Mouse (Mus musculus): ENCODE data around the gene Gm44973. TPM values are rescaled to one million over a fixed set of nuclear protein-coding genes. Genes with fewer than 3 reads are reported as not detected.
"Not testable (repeated sequence)": the region's sequence is repeated elsewhere in the genome, so short reads cannot be mapped to it uniquely, and the experiment has no call there.

The Gm44973 gene
- polyA plus RNA-seq, 1 experiment from 2014 or later, result 3.6 TPM

- Histone ChIP-seq H3K4me2 (ENCODE audit: low read depth, low read length) (peak within 1 kb of the TSS; percentile 68), H3K4me3 (ENCODE audit: low read length) (peak within 1 kb of the TSS; percentile 76), H3K36me3 (ENCODE audit: control insufficient read depth, insufficient read depth, low read length) (peaks cover 33% of the 10 kb centered on the region), H3K9ac (ENCODE audit: low read depth, low read length) (peak within 1 kb of the TSS; percentile 90), H3K27me3 (replicated peaks; ENCODE audit: control insufficient read depth, insufficient read depth, low read length) (no peaks in the 10 kb centered on the region), H3K9me3 (ENCODE audit: control insufficient read depth, low read length) (peaks cover 2% of the 10 kb centered on the region; the same call in 1 of the 2 replicates), H3K27ac (ENCODE audit: low read length) (peak within 1 kb of the TSS; percentile 99), H3K4me1 (ENCODE audit: control insufficient read depth, insufficient read depth, low read length) (peaks cover 9% of the 10 kb centered on the region)
- peak; percentile 82 for ATAC-seq
- under 1% methylated on average over 42 of the region's 42 CpGs for WGBS
These were observed 812 bp upstream of the Gm44973 start, which contains the start of the genes Zfp524 and Fiz1 for GRCm38 (mm10) chr7:5014251-5015117. Zfp524 (plus strand) TSS chr7:5014415. Fiz1 (minus strand) TSS chr7:5014697.

GRCm38 (mm10) chr7:5016057-5016456 is 761 bp downstream of the Gm44973 start:
- Histone ChIP-seq H3K27me3 (replicated peaks; ENCODE audit: control insufficient read depth, insufficient read depth, low read length) (no peaks in the 10 kb centered on the region), H3K9me3 (ENCODE audit: control insufficient read depth, low read length) (peaks cover 2% of the 10 kb centered on the region; the same call in 1 of the 2 replicates), H3K36me3 (ENCODE audit: control insufficient read depth, insufficient read depth, low read length) (peaks cover 29% of the 10 kb centered on the region), H3K27ac (ENCODE audit: low read length) (peak overlapping the region; percentile 98), H3K4me1 (ENCODE audit: control insufficient read depth, insufficient read depth, low read length) (peaks cover 11% of the 10 kb centered on the region), H3K4me3 (ENCODE audit: low read length) (peak overlapping the region; percentile 76), H3K9ac (ENCODE audit: low read depth, low read length) (peak overlapping the region; percentile 77), H3K4me2 (ENCODE audit: low read depth, low read length) (peak overlapping the region; percentile 68)
- ATAC-seq, result peak; percentile 0; the same call in 1 of the 2 replicates
- WGBS, result 48% methylated on average over 3 of the region's 3 CpGs

- Histone ChIP-seq H3K4me2 (ENCODE audit: low read depth, low read length) (no peak overlapping the region), H3K9ac (ENCODE audit: low read depth, low read length) (no peak overlapping the region), H3K4me1 (ENCODE audit: control insufficient read depth, insufficient read depth, low read length) (peaks cover 18% of the 10 kb centered on the region), H3K4me3 (ENCODE audit: low read length) (no peak overlapping the region), H3K9me3 (ENCODE audit: control insufficient read depth, low read length) (peaks cover 2% of the 10 kb centered on the region; the same call in 1 of the 2 replicates), H3K27ac (ENCODE audit: low read length) (no peak overlapping the region; the same call in 1 of the 2 replicates), H3K36me3 (ENCODE audit: control insufficient read depth, insufficient read depth, low read length) (peaks cover 23% of the 10 kb centered on the region), H3K27me3 (replicated peaks; ENCODE audit: control insufficient read depth, insufficient read depth, low read length) (no peaks in the 10 kb centered on the region)
- 96% methylated on average over 2 of the region's 2 CpGs for WGBS
- ATAC-seq, result no peak
These were observed 1.6 kb downstream of the Gm44973 start for GRCm38 (mm10) chr7:5016920-5017319.

- Histone ChIP-seq H3K4me3 (ENCODE audit: low read length) (no peak overlapping the region), H3K27me3 (replicated peaks; ENCODE audit: control insufficient read depth, insufficient read depth, low read length) (no peaks in the 10 kb centered on the region), H3K9ac (ENCODE audit: low read depth, low read length) (no peak overlapping the region), H3K27ac (ENCODE audit: low read length) (no peak overlapping the region), H3K4me2 (ENCODE audit: low read depth, low read length) (no peak overlapping the region), H3K36me3 (ENCODE audit: control insufficient read depth, insufficient read depth, low read length) (peaks cover 21% of the 10 kb centered on the region), H3K9me3 (ENCODE audit: control insufficient read depth, low read length) (peaks cover 2% of the 10 kb centered on the region; the same call in 1 of the 2 replicates), H3K4me1 (ENCODE audit: control insufficient read depth, insufficient read depth, low read length) (peaks cover 18% of the 10 kb centered on the region)
- no peak for ATAC-seq
- 91% methylated on average over 16 of the region's 16 CpGs for WGBS
These were observed 2.1 kb downstream of the Gm44973 start for GRCm38 (mm10) chr7:5017352-5017751.

- Histone ChIP-seq H3K4me3 (ENCODE audit: low read length) (no peak overlapping the region), H3K36me3 (ENCODE audit: control insufficient read depth, insufficient read depth, low read length) (peaks cover 16% of the 10 kb centered on the region), H3K9ac (ENCODE audit: low read depth, low read length) (no peak overlapping the region), H3K9me3 (ENCODE audit: control insufficient read depth, low read length) (peaks cover 2% of the 10 kb centered on the region; the same call in 1 of the 2 replicates), H3K27me3 (replicated peaks; ENCODE audit: control insufficient read depth, insufficient read depth, low read length) (no peaks in the 10 kb centered on the region), H3K4me2 (ENCODE audit: low read depth, low read length) (no peak overlapping the region), H3K27ac (ENCODE audit: low read length) (no peak overlapping the region), H3K4me1 (ENCODE audit: control insufficient read depth, insufficient read depth, low read length) (peaks cover 18% of the 10 kb centered on the region)
- ATAC-seq, result no peak
- 97% methylated on average over 21 of the region's 21 CpGs for WGBS
These were observed 2.6 kb downstream of the Gm44973 start for GRCm38 (mm10) chr7:5017931-5018330.

GRCm38 (mm10) chr7:5019576-5019975 is 4.3 kb downstream of the Gm44973 start:
- 20% methylated on average over 8 of the region's 8 CpGs for WGBS
- not testable (repeated sequence) for H3K27me3 ChIP-seq (replicated peaks; ENCODE audit: control insufficient read depth, insufficient read depth, low read length); ATAC-seq; H3K9me3 ChIP-seq (ENCODE audit: control insufficient read depth, low read length)
- Histone ChIP-seq H3K9ac (ENCODE audit: low read depth, low read length) (peak overlapping the region; percentile 95), H3K4me1 (ENCODE audit: control insufficient read depth, insufficient read depth, low read length) (peaks cover 18% of the 10 kb centered on the region), H3K36me3 (ENCODE audit: control insufficient read depth, insufficient read depth, low read length) (peaks cover 23% of the 10 kb centered on the region), H3K4me3 (ENCODE audit: low read length) (peak overlapping the region; percentile 86), H3K27ac (ENCODE audit: low read length) (peak overlapping the region; percentile 97), H3K4me2 (ENCODE audit: low read depth, low read length) (peak overlapping the region; percentile 75)

GRCm38 (mm10) chr7:5020000-5020681 is 4.8 kb downstream of the Gm44973 start, which contains the start of the genes Zfp865 and Ccdc106:
Zfp865 (plus strand) TSS chr7:5020376.
Ccdc106 (plus strand) TSS chr7:5020553.
- Histone ChIP-seq H3K4me2 (ENCODE audit: low read depth, low read length) (peak within 1 kb of the TSS; percentile 75), H3K4me1 (ENCODE audit: control insufficient read depth, insufficient read depth, low read length) (peaks cover 18% of the 10 kb centered on the region), H3K27ac (ENCODE audit: low read length) (peak within 1 kb of the TSS; percentile 97), H3K4me3 (ENCODE audit: low read length) (peak within 1 kb of the TSS; percentile 86), H3K9me3 (ENCODE audit: control insufficient read depth, low read length) (peaks cover 2% of the 10 kb centered on the region; the same call in 1 of the 2 replicates), H3K27me3 (replicated peaks; ENCODE audit: control insufficient read depth, insufficient read depth, low read length) (no peaks in the 10 kb centered on the region), H3K9ac (ENCODE audit: low read depth, low read length) (peak within 1 kb of the TSS; percentile 95), H3K36me3 (ENCODE audit: control insufficient read depth, insufficient read depth, low read length) (peaks cover 23% of the 10 kb centered on the region)
- under 1% methylated on average over 49 of the region's 49 CpGs for WGBS
- ATAC-seq, result peak; percentile 90

GRCm38 (mm10) chr7:5020685-5021084 is 5.4 kb downstream of the Gm44973 start:
- Histone ChIP-seq H3K9ac (ENCODE audit: low read depth, low read length) (peak overlapping the region; percentile 95), H3K36me3 (ENCODE audit: control insufficient read depth, insufficient read depth, low read length) (peaks cover 23% of the 10 kb centered on the region), H3K4me3 (ENCODE audit: low read length) (peak overlapping the region; percentile 86), H3K4me1 (ENCODE audit: control insufficient read depth, insufficient read depth, low read length) (peaks cover 18% of the 10 kb centered on the region), H3K27me3 (replicated peaks; ENCODE audit: control insufficient read depth, insufficient read depth, low read length) (no peaks in the 10 kb centered on the region), H3K9me3 (ENCODE audit: control insufficient read depth, low read length) (peaks cover 2% of the 10 kb centered on the region; the same call in 1 of the 2 replicates), H3K4me2 (ENCODE audit: low read depth, low read length) (peak overlapping the region; percentile 75), H3K27ac (ENCODE audit: low read length) (peak overlapping the region; percentile 97)
- peak; percentile 1; the same call in 1 of the 2 replicates for ATAC-seq
- 0% methylated on average over 15 of the region's 15 CpGs for WGBS

- 43% methylated on average over 5 of the region's 5 CpGs for WGBS
- Histone ChIP-seq H3K27ac (ENCODE audit: low read length) (peak overlapping the region; percentile 97), H3K36me3 (ENCODE audit: control insufficient read depth, insufficient read depth, low read length) (peaks cover 24% of the 10 kb centered on the region)
These were observed 5.9 kb downstream of the Gm44973 start for GRCm38 (mm10) chr7:5021197-5021596.

More at GRCm38 (mm10) chr7:5021197-5021596, 5.9 kb downstream of the Gm44973 start:
- peaks cover 17% of the 10 kb centered on the region for H3K4me1 ChIP-seq (ENCODE audit: control insufficient read depth, insufficient read depth, low read length)
- no peaks in the 10 kb centered on the region for H3K27me3 ChIP-seq (replicated peaks; ENCODE audit: control insufficient read depth, insufficient read depth, low read length)
- H3K4me3 ChIP-seq (ENCODE audit: low read length), result peak overlapping the region; percentile 86
- H3K9ac ChIP-seq (ENCODE audit: low read depth, low read length), result peak overlapping the region; percentile 95
- H3K4me2 ChIP-seq (ENCODE audit: low read depth, low read length), result peak overlapping the region; percentile 75
- no peak for ATAC-seq
- peaks cover 2% of the 10 kb centered on the region; the same call in 1 of the 2 replicates for H3K9me3 ChIP-seq (ENCODE audit: control insufficient read depth, low read length)

All from intestine, embryonic 16.5 days (tissue).